Mouse (Mus musculus): ENCODE measurements around the gene Gm12887. TPM values are rescaled to one million over a fixed set of nuclear protein-coding genes. Genes with fewer than 3 reads are reported as not detected.

Gm12887 gene
- polyA plus RNA-seq (2021) = not detected

GRCm38 (mm10) chr4:121622003-121622402 is at the start of gene Gm12887:
Gene Gm12887 (minus strand): TSS chr4:121622103.
- no peak for TF ChIP-seq CTCF (IDR thresholded peaks at IDR 0.05)
- no peak for ATAC-seq
- CTCF ChIA-PET = no interaction called here
- DNase-seq (ENCODE audit: low read depth, low spot score) = no peak
- POLR2A ChIA-PET = no interaction called here
- in situ Hi-C loops (cut with MboI; ENCODE audit: low pct_unique_long_range_greater_than_20kb) = no loop called here
- H3K27me3 ChIP-seq = no peaks in the 10 kb centered on the region

GRCm38 (mm10) chr4:121657040-121657439 is 35.1 kb upstream of the Gm12887 start:
- CTCF ChIA-PET = no interaction called here
- ATAC-seq (no peak), DNase-seq (ENCODE audit: low read depth, low spot score) (no peak)
- in situ Hi-C loops (cut with MboI; ENCODE audit: low pct_unique_long_range_greater_than_20kb) = no loop called here
- no peaks in the 10 kb centered on the region for H3K27me3 ChIP-seq
- TF ChIP-seq CTCF (IDR thresholded peaks at IDR 0.05) = no peak
- POLR2A ChIA-PET = no interaction called here

Other genes with a start within 250 kb of the Gm12887 start
- not detected for gene Gm12886, start 199.0 kb downstream of the Gm12887 start, polyA plus RNA-seq (2021)

All from Patski (cell line).